Mouse (Mus musculus) MEL-GATA-1-ER (cell line): Measurements from ENCODE around the gene Tshz2.
A peak's percentile ranks its signal among the peaks of the same experiment; 100 is the strongest.

Experiments used
- DNase-seq: peaks from one replicate; pipeline ENCODE4 v3.0.0-alpha.2; 2012; ENCODE audit warnings: low read depth; ENCODE audit errors: extremely low read depth

The Tshz2 gene

DNA sequence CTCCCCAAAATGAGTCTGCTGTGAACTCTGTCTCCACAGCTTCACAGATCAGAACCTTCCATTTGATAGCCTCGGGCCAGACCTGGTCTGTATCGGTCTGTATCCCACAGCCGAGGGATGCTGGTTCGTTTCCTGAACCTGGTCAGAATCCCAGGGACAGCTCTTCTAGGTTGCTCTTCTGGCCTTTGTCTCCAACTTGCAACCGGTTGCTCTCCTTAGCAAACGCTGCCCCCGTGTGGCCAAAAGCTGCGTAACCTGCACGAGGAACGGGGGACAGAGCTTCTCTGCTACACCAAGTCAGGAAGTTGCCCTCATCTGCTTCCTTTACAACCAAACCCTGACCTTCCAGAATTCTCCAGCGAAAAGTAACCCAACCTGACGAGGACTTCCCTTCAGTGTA lies 468.3 kb downstream of the Tshz2 start:
- peak; percentile 66 for DNase-seq

DNA sequence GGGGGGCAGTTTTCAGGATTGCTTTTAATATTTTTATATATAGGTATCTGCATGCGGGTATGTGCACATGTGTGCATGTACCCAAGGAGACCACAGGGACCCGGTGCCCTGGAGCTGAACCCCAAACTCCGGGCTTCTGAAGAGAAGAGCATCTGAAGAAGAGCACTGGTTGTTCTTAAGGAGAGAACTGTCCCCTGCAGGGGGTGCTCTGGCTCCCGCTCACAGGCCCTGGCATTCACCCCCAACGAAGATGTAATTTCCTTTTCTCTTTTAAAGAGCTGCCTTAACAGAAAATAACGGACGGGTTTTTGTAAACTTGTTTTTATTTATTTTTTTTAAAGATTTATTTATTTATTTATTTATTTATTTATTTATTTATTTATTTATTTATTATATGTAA lies 469.1 kb downstream of the Tshz2 start:
- no peak for DNase-seq

DNA sequence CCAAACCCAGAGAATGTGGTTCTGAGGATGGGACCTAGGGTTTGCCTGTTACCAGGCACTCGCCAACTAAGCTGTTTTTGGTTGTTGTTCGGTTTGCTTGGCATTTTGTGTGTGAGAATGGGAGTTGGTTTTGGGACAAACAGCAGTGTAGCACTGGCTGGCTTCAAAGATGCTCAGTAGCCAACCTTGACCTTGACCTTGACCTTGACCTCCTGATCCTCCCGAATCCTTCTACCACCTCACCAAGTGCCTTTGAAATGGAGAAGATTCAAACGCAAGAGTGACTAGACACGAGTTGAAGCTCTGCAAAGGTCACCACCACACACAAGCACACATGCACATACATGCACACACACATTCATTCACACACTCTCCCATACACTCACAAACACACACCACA lies 470.5 kb downstream of the Tshz2 start:
- DNase-seq, result no peak

DNA sequence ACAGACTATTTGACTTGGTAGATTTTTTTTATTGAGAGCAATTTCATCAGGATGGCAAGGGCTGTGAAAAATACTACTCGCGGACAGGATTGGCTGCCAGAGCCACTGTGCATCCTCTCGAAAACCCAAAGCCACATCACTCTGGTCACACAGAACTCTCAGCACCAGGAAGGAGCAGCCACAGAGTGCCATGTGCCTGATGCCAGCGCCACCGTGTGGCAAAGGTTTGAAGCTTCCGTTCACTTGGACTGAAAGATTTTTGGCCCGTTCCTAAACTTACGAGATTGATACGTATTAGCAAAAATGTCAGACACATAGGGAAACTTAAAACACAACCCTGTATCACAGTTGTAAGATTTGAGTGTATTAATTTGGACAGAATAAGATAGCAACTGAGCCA lies 471.0 kb downstream of the Tshz2 start:
- no peak for DNase-seq

DNA sequence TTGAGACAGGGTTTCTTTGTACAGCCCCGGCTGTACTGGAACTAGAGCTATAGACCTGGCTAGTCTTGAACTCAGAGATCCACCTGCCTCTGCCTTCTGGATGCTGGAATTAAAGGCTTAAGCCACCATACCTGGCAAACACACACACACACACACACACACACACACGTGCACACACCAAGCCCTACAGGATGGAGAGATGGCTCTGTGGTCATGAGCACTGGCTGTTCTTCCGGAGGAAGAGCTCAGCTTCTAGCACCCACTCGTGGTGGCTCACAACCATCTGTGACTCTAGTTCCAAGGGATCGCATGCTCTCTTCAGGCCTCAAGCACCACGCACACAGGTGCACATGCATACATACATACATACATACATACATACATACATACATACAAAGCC lies 471.6 kb downstream of the Tshz2 start:
- no peak for DNase-seq

DNA sequence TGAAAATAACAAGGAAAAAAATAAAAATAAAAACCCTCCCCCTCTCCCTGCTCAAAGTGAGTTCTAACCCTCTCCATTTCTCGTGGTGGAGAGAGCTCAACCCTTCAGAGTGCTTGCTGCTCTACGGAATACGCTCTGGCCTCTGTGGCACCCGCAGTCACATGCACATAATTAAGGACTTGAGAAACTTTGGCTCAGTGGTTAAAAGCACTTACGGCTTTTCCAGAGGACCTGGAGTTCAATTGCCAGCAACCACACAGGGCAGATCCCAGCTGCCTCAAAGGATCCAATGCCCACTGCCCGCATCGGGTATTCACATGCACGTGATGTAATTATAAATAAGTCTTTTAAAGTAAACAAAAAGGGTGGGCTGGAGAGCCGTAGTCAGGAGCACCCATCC lies 473.2 kb downstream of the Tshz2 start:
- DNase-seq, result no peak

DNA sequence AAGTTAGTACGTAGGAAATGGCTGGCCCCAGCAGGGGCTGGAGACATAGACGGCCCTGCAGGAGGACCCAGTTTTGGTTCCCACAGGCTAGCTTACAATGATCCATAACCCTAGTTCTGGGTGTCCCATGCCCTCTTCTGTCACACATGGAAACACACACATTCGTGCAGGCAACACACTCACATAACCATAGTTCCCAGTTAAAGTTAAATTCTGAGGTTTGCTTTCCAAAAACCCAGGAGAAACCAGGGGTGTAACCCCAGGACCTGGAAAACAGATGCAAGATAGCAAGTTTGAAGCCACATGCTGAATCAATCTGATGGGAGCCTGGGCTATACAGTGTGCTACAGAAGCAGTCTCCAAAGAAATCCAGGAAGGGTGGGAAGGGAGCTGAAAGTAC lies 475.0 kb downstream of the Tshz2 start:
- no peak for DNase-seq

DNA sequence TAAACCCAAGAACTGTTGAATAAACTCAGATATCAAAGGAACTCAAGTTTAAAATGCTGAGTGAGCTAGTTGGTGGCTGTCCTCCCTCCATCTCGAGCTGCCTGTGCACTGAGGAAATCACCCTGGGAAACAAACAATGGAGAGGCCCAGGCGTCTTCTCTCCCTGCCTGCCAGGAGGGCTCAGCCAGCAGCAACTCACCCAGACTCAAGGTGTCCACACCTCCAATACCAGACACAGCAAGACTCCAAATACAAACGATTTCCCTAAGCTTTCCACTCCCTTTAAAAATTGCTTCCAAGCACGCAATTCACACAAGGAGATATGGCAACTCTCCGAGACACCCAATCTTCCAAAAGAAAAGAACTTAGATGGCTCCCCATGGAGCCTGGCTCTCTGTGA lies 476.7 kb downstream of the Tshz2 start:
- DNase-seq, result no peak

DNA sequence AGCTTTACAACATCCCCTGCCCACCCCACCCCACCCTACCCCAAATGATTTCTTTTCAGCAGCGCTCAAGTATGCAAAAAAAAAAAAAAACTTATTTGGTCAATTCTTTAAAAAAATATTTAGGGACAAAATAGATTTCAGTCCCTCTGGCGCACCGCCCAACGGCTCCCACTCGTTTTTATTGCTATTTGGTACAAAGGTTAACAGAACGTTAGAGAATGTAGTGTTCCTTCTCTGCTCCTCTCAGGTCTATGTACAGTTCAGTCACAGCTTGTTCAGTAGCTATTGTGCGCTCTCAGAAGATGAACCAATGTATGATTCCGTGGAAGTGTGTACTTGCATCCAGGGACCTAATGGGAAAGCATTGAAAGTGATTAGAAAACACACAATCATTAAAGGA lies 477.5 kb downstream of the Tshz2 start:
- no peak for DNase-seq

DNA sequence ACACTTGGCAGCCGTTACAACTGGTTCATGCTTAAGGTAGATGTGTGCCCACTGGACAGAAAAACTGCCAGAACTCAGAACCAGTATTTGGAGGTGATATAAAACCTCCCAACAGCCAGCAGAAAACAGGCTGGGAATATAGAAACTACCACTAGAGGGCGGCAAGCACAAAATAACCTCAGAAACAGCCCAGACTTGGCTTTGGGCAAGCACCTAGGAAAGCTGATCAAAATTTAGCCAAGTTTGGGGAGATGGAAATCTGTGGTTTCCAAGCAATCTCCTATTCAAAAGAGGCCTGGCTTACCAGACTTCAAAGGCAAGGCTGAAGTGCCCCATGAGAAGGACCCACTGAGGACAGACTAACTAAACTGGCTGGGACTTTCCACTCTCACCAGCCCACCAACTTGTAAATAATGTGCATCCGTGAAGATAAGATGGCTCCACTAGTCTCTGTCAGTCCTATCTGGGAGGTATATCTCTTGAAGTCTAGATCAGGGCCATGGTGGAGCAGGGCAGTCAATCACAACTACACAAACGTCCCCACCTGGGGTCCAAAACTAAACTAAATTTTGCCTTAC lies 484.0 kb downstream of the Tshz2 start:
- peak; percentile 33 for DNase-seq

DNA sequence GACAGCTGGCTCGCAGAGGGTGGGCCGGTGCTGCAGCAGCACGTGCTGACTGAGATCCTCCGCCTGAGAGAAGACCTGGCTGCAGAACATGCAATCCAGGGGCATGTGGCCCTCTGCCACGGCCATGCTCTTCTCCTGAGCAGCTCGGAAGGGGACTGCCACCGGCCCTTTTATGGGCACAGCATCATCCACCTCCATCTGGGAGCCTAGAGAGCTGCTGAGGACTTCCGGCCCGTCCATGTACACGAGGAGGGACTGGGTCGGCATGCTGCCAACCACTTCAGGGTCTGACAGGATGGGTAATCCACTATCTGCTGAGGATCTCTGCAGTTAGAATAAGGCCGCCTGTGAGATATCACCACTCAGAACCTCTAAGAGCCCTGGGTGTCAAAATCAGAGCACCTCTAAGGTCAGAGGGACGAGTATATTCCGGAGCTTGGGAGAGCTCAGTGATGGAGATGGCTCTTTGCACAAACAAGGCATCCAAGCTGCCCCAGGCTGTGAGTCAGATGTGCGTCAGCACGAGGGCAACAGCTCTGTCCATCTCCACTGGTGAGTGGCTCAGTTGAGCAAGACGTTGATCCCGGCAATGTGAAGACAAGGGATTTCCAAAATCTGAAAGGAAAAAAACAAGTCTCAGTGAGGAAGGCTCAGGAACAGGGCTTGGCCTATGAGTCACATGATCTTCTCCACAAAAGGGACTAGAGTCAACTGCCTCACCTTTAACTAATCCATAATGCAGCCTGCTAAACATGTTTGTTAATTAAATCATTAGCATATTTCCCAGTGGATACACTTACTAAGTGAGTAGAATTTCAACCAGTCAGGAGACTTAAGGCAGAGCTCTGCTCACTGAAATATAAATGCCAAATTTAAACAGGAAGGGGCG lies 487.6 kb downstream of the Tshz2 start:
- DNase-seq, result no peak
